Mouse (Mus musculus) stomach, postnatal 0 days (tissue): ENCODE measurements around the gene Colgalt2. TPM values are rescaled to one million over a fixed set of nuclear protein-coding genes. Genes with fewer than 3 reads are reported as not detected.
A peak's percentile ranks its signal among the peaks of the same experiment; 100 is the strongest.

Experiments
- ATAC-seq: fragments of 200-750 bp; cut with Nextera tagmentation; 2 replicates; pipeline ENCODE4 v1.8.0; 2017; ENCODE audit not compliant: low FRiP score, low TSS enrichment
- DNase-seq: peaks from one replicate; pipeline ENCODE4 v3.0.0-alpha.2; 2016; ENCODE audit warnings: low spot score
- H3K27ac ChIP-seq: fragments of 300-500 bp; sonication (generic); replicated peaks from 2 replicates; pipeline ENCODE4 v1.5.1; 2014; ENCODE audit warnings: mild to moderate bottlenecking, control low read depth
- H3K27me3 ChIP-seq: fragments of 300-500 bp; sonication (generic); 2 replicates; pipeline ENCODE4 v1.6.1; 2014; ENCODE audit warnings: low read length; ENCODE audit not compliant: control insufficient read depth, insufficient read depth
- H3K36me3 ChIP-seq: fragments of 300-500 bp; sonication (generic); 2 replicates; pipeline ENCODE4 v1.6.1; 2014; ENCODE audit warnings: low read length, mixed read lengths; ENCODE audit not compliant: control insufficient read depth, insufficient read depth
- H3K4me1 ChIP-seq: fragments of 300-500 bp; sonication (generic); replicated peaks from 2 replicates; pipeline ENCODE4 v1.6.1; 2014; ENCODE audit warnings: antibody characterized with exemption; ENCODE audit not compliant: control insufficient read depth, insufficient read depth
- H3K4me2 ChIP-seq: fragments of 300-500 bp; sonication (generic); replicated peaks from 2 replicates; pipeline ENCODE4 v1.6.1; 2014; ENCODE audit warnings: low read depth, mild to moderate bottlenecking, control low read depth, moderate library complexity
- H3K4me3 ChIP-seq: fragments of 300-500 bp; sonication (generic); 2 replicates; pipeline ENCODE4 v1.5.1; 2014; ENCODE audit warnings: low read depth, low read length, control low read depth
- H3K9ac ChIP-seq: fragments of 300-500 bp; sonication (generic); 2 replicates; pipeline ENCODE4 v1.6.1; 2014; ENCODE audit warnings: mild to moderate bottlenecking, low read length, control low read depth, mixed read lengths
- H3K9me3 ChIP-seq: fragments of 300-500 bp; sonication (generic); 2 replicates; pipeline ENCODE4 v1.6.1; 2016; ENCODE audit warnings: low read length; ENCODE audit not compliant: control insufficient read depth
- CTCF ChIP-seq: IDR thresholded peaks from 2 replicates; pipeline ENCODE4 v1.5.1; 2016; ENCODE audit warnings: antibody characterized with exemption, low read depth, mild to moderate bottlenecking, moderate library complexity
- EP300 ChIP-seq: optimal IDR thresholded peaks from 2 replicates; pipeline ENCODE3; 2016; ENCODE audit warnings: antibody characterized with exemption
- WGBS: fragments of 180-500 bp; shearing (Covaris S2); extraction: QIAGEN DNeasy Blood & Tissue Kit; methylation state at CpG from one replicate; pipeline ENCODE4 v1.1.7; 2014; 5-methylcytosine and 5-hydroxymethylcytosine counted together
- polyA plus RNA-seq: library from polyadenylated mRNA; unstranded; fragments of >200 nt; fragmentation: Nextera tagmentation; extraction: Ambion mirVana; gene quantifications from 2 replicates; pipeline ENCODE4 v1.2.1, GENCODE M21; 2015

Colgalt2 gene
- polyA plus RNA-seq, 1 experiment from 2014 or later: 0.50 TPM

DNA sequence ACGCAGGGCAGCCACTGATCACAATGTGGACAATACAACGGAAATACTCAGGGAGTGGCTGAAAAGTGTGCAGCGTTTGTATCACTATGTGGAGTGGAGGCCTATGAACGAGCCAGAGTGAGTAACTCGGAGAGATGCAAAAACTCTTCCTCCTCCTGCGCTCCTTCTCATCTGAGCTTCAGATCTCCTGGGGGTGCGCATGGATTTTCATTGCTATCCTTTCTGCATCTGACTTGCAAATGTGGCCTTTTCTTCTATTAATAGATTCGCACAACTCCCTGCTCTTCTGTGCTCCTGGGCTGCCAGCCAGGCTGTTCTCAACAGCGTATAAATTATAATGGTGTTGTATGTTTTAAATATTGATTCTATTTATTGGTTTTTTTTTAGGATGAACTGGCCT is 68.8 kb downstream of the Colgalt2 start:
- Histone ChIP-seq H3K4me2 (no peak overlapping the region), H3K4me3 (no peak overlapping the region), H3K9ac (no peak overlapping the region), H3K27ac (no peak overlapping the region), H3K27me3 (no peaks in the 10 kb centered on the region), H3K36me3 (no peaks in the 10 kb centered on the region), H3K9me3 (no peaks in the 10 kb centered on the region), H3K4me1 (no peaks in the 10 kb centered on the region)
- no peak for TF ChIP-seq EP300
- no peak for TF ChIP-seq CTCF
- no peak for DNase-seq
- no peak for ATAC-seq
- 65% methylated on average over 9 of the region's 9 CpGs for WGBS

DNA sequence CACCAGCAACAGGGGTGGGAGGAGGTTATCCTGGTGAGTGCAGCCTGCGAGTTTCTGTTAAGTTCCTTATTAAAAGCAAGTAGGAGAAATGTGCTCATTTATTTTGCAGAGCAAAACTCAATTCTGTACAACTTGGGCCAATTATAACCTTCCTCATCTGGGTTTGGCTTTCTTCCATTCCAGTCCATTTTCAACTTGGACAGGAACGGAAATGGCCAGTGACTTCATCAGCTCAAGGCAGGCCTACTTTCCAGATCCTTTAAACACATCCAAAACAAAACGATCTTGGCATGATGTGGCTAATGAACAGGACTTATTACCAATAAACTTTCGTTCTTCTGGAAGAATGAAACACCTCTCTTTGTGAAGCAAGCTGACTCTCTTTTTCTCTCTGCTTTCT is 76.5 kb downstream of the Colgalt2 start:
- Histone ChIP-seq H3K27me3 (no peaks in the 10 kb centered on the region), H3K9me3 (no peaks in the 10 kb centered on the region), H3K4me3 (no peak overlapping the region), H3K4me1 (no peaks in the 10 kb centered on the region), H3K4me2 (no peak overlapping the region), H3K36me3 (no peaks in the 10 kb centered on the region), H3K27ac (no peak overlapping the region), H3K9ac (no peak overlapping the region)
- no peak for DNase-seq
- TF ChIP-seq EP300 (no peak), CTCF (no peak)
- ATAC-seq: no peak
- WGBS: 63% methylated on average over 4 of the region's 4 CpGs

- Histone ChIP-seq H3K4me2 (no peak overlapping the region), H3K4me1 (no peaks in the 10 kb centered on the region), H3K9ac (no peak overlapping the region), H3K36me3 (no peaks in the 10 kb centered on the region), H3K27ac (no peak overlapping the region), H3K27me3 (no peaks in the 10 kb centered on the region), H3K9me3 (no peaks in the 10 kb centered on the region), H3K4me3 (no peak overlapping the region)
- 97% methylated on average over 1 of the region's 1 CpGs for WGBS
- no peak for ATAC-seq
- TF ChIP-seq CTCF: no peak
- TF ChIP-seq EP300: no peak
- DNase-seq: no peak
Measured at GRCm38 (mm10) chr1:152490842-152491241, 91.2 kb downstream of the Colgalt2 start.

DNA sequence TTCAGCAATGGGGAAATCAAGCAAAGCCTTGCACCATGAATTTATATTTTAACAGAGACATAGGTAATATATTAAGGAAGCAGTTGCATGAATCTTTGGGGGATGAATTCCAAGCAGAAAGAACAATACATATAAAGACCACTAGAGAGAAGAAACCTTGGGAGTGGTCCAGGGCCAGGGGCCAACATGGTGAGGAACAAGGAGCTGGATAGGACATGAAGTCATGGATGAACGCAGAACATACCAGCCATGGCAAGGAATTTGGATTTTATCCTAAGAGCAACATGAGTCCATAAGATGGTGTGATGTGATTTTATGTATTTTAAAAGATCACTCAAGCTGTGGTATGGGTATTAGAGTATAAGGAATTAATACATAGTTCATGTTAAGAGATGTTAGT is 92.6 kb downstream of the Colgalt2 start:
- TF ChIP-seq CTCF (no peak), EP300 (no peak)
- 87% methylated on average over 1 of the region's 1 CpGs for WGBS
- Histone ChIP-seq H3K27ac (no peak overlapping the region), H3K9ac (no peak overlapping the region), H3K27me3 (no peaks in the 10 kb centered on the region), H3K4me1 (no peaks in the 10 kb centered on the region), H3K4me2 (no peak overlapping the region), H3K4me3 (no peak overlapping the region), H3K9me3 (no peaks in the 10 kb centered on the region), H3K36me3 (no peaks in the 10 kb centered on the region)
- DNase-seq (no peak), ATAC-seq (no peak)

GRCm38 (mm10) chr1:152496831-152497230 is 97.2 kb downstream of the Colgalt2 start:
- no peak overlapping the region for H3K9ac ChIP-seq
- no peak for TF ChIP-seq CTCF
- no peak for TF ChIP-seq EP300
- H3K4me2 ChIP-seq: no peak overlapping the region
- H3K4me1 ChIP-seq: no peaks in the 10 kb centered on the region
- 64% methylated on average over 2 of the region's 2 CpGs for WGBS
- no peaks in the 10 kb centered on the region for H3K27me3 ChIP-seq
- ATAC-seq (no peak), DNase-seq (no peak)
- no peaks in the 10 kb centered on the region for H3K36me3 ChIP-seq
- H3K4me3 ChIP-seq: no peak overlapping the region
- no peak overlapping the region for H3K27ac ChIP-seq
- H3K9me3 ChIP-seq: no peaks in the 10 kb centered on the region

DNA sequence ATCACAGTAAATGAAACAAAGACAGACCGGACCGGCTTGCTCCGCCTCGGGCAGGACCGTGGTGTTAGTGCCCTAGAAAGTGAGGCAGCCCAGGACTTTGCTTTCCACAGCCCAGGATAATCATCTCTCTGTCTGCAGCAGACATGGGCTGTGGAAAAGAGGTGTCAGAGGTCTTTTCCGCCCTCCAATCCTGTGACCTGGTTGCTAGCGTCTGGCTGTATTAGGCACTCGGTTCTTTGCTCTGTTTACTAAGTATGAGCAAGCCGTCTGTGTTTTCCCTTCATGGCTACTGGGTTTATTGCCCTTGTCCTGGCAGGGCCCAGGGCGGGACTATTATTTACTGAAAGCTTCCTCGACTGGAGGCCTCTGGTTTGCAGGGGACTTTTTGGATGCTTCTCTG is 98.0 kb downstream of the Colgalt2 start:
- DNase-seq (peak; percentile 22), ATAC-seq (peak; percentile 66; the same call in 1 of the 2 replicates)
- peak overlapping the region; percentile 53; the same call in 1 of the 2 replicates for H3K27ac ChIP-seq
- TF ChIP-seq CTCF (no peak), EP300 (no peak)
- no peak overlapping the region for H3K4me3 ChIP-seq
- peak overlapping the region; percentile 31 for H3K4me2 ChIP-seq
- no peaks in the 10 kb centered on the region for H3K4me1 ChIP-seq
- WGBS: 26% methylated on average over 11 of the region's 11 CpGs
- no peaks in the 10 kb centered on the region for H3K27me3 ChIP-seq
- H3K9ac ChIP-seq: no peak overlapping the region
- no peaks in the 10 kb centered on the region for H3K9me3 ChIP-seq
- H3K36me3 ChIP-seq: no peaks in the 10 kb centered on the region
